Mouse (Mus musculus) left cerebral cortex, postnatal 14 days (tissue): ENCODE measurements around the gene Lrrc49. TPM values are rescaled to one million over a fixed set of nuclear protein-coding genes. Genes with fewer than 3 reads are reported as not detected.

ENCODE experiments used
- DNase-seq, 2 experiments: peaks; one replicate each; pipeline ENCODE4 v3.0.0; 2021 to 2022; ENCODE audit warnings: low spot score in 2 of 2, mixed read lengths in 1 of 2
- intact Hi-C: fragments of 180-260 bp; cut with DNase I; formaldehyde crosslinking; loops from one replicate; pipeline ENCODE4 v1.15.1; 2025
- total RNA-seq, 2 experiments: library from RNA; stranded (reverse); gene quantifications; 2 replicates each; pipeline ENCODE4 v1.2.3; 2021

The Lrrc49 gene
- total RNA-seq, 2 experiments from 2014 or later, result 71.7 to 75.8 TPM

- no peak for DNase-seq
- intact Hi-C loops, result no loop called here
Observed at GRCm38 (mm10) chr9:60682753-60683152, 5.2 kb downstream of the Lrrc49 start.

GRCm38 (mm10) chr9:60681005-60681404, 7.0 kb downstream of the Lrrc49 start:
- no peak for DNase-seq
- intact Hi-C loops, result no loop called here

GRCm38 (mm10) chr9:60678913-60679312, 9.0 kb downstream of the Lrrc49 start:
- no peak for DNase-seq
- intact Hi-C loops, result loop anchor here (5.0 kb wide), 1 partner anchor 427 kb away; no protein-coding TSS in a partner anchor

- intact Hi-C loops, result loop anchor here (5.0 kb wide), 1 partner anchor 424 kb away; no protein-coding TSS in a partner anchor
Observed at GRCm38 (mm10) chr9:60676429-60676828, 11.5 kb downstream of the Lrrc49 start.

GRCm38 (mm10) chr9:60674780-60675179, 13.2 kb downstream of the Lrrc49 start:
- DNase-seq, result no peak
- intact Hi-C loops, result loop anchor here (5.0 kb wide), 1 partner anchor 422 kb away; no protein-coding TSS in a partner anchor

More at GRCm38 (mm10) chr9:60676429-60676828, 11.5 kb downstream of the Lrrc49 start:
- DNase-seq, result peak in 1 of 2 experiments; percentile 19

- intact Hi-C loops, result no loop called here
- no peak for DNase-seq
Observed at GRCm38 (mm10) chr9:60672568-60672967, 15.4 kb downstream of the Lrrc49 start.

- DNase-seq, result peak in 1 of 2 experiments; percentile 44
- intact Hi-C loops, result loop anchor here (5.0 kb wide), 1 partner anchor 52 kb away; no protein-coding TSS in a partner anchor
Observed at GRCm38 (mm10) chr9:60668886-60669285, 19.1 kb downstream of the Lrrc49 start.

GRCm38 (mm10) chr9:60665535-60665934, 22.4 kb downstream of the Lrrc49 start:
- DNase-seq, result no peak
- intact Hi-C loops, result loop anchor here (5.0 kb wide), 1 partner anchor 48 kb away; no protein-coding TSS in a partner anchor

GRCm38 (mm10) chr9:60664866-60665265, 23.1 kb downstream of the Lrrc49 start:
- intact Hi-C loops, result loop anchor here (5.0 kb wide), 1 partner anchor 48 kb away; no protein-coding TSS in a partner anchor

GRCm38 (mm10) chr9:60664385-60664784, 23.6 kb downstream of the Lrrc49 start:
- DNase-seq, result peak in 1 of 2 experiments; percentile 18
- intact Hi-C loops, result no loop called here

More at GRCm38 (mm10) chr9:60664866-60665265, 23.1 kb downstream of the Lrrc49 start:
- DNase-seq, result no peak

- no peak for DNase-seq
- intact Hi-C loops, result no loop called here
Observed at GRCm38 (mm10) chr9:60662936-60663335, 25.0 kb downstream of the Lrrc49 start.

- intact Hi-C loops, result no loop called here
- no peak for DNase-seq
Observed at GRCm38 (mm10) chr9:60653582-60653981, 34.4 kb downstream of the Lrrc49 start.

- intact Hi-C loops, result no loop called here
- no peak for DNase-seq
Observed at GRCm38 (mm10) chr9:60653137-60653536, 34.8 kb downstream of the Lrrc49 start.

- DNase-seq, result no peak
- intact Hi-C loops, result no loop called here
Observed at GRCm38 (mm10) chr9:60650277-60650676, 37.7 kb downstream of the Lrrc49 start.

GRCm38 (mm10) chr9:60648981-60649975, 38.7 kb downstream of the Lrrc49 start:
- peak; percentile 77 to 79 for DNase-seq
- intact Hi-C loops, result no loop called here

GRCm38 (mm10) chr9:60633601-60634000, 54.4 kb downstream of the Lrrc49 start:
- DNase-seq, result no peak
- intact Hi-C loops, result no loop called here

- DNase-seq, result peak in 1 of 2 experiments; percentile 27
- intact Hi-C loops, result no loop called here
Observed at GRCm38 (mm10) chr9:60626311-60626791, 61.6 kb downstream of the Lrrc49 start.

- peak; percentile 23 to 66 for DNase-seq
- intact Hi-C loops, result no loop called here
Observed at GRCm38 (mm10) chr9:60625895-60626294, 62.1 kb downstream of the Lrrc49 start.

GRCm38 (mm10) chr9:60616946-60617345, 71.0 kb downstream of the Lrrc49 start:
- intact Hi-C loops, result loop anchor here (5.0 kb wide), 1 partner anchor 50 kb away; no protein-coding TSS in a partner anchor
- peak in 1 of 2 experiments; percentile 55 for DNase-seq

- DNase-seq, result no peak
- intact Hi-C loops, result loop anchor here (5.0 kb wide), 1 partner anchor 51 kb away; no protein-coding TSS in a partner anchor
Observed at GRCm38 (mm10) chr9:60616359-60616758, 71.6 kb downstream of the Lrrc49 start.
